10 mouse cellular contexts compared by ENCODE assay signal in the genomic region with DNA sequence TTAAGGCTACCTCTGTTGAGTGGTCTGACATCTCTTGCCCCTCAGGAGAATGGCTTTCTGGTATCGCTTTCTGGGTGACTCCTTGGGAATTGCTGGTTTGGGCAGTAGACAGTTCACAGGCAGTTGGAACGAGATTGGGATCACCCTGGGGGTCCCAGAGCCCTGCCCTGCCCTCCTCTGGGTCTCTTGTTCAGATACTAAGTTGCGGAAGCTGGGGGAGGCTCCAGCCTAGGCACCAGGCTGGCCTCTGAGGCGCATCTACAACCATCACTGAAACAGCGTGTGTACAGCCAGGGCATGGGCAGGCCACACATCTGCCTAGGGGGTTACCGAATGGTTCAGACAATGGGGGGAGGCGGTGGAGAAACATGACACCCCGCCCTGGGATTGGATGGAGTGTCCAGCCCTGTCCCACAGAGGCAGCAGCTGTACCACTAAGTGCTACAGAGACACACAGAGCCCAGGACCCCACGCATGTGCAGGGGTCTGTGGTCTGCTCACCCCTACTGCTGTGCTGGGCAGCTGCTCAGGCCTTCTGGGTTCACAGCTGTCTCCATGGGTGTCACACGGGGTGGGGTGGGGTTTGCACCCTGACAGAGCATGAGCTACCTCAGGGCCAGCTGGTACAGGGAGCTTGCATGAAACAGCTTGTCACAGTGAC. TPM values are rescaled to one million over a fixed set of nuclear protein-coding genes. Genes with fewer than 3 reads are reported as not detected.
DNase-seq lines count a peak whose midpoint lies in the region; ATAC-seq and TF ChIP-seq lines count a peak whose summit lies in the region.
"Had no signal": no experiment of that assay in that cellular context is flagged by ENCODE, and none has a peak within 500 bp of the region (broad histone marks: within the 10 kb centered on the region; RNA-seq: fewer than 3 reads in every experiment).

No protein-coding gene starts in this region.

- H3K9ac ChIP-seq in kidney, postnatal 0 days (ENCODE audit: low read depth, low read length) = no peak overlapping the region
- H3K9ac ChIP-seq in forebrain, embryonic 14.5 days (ENCODE audit: low read length) = 0 out of 2 replicates have a peak overlapping the region, but pooled peaks have one; percentile 13

- peak; percentile 50; the same call in 1 of the 2 replicates for ATAC-seq in kidney, postnatal 0 days (replicated peaks; ENCODE audit: low FRiP score, low read depth)
- no peak for ATAC-seq in forebrain, embryonic 14.5 days

- DNase-seq in kidney, postnatal 0 days (ENCODE audit: low spot score) = peak; percentile 80
- DNase-seq in kidney, adult 11 months = no peak
- DNase-seq in embryo, embryonic 10.5 days (ENCODE audit: low spot score) = peak; percentile 90
- DNase-seq in forebrain, embryonic 14.5 days (ENCODE audit: low spot score) = no peak
- no peak for DNase-seq in right cerebral cortex, postnatal 4 days
- no peak for DNase-seq in layer of hippocampus, postnatal 14 days (ENCODE audit: low spot score in 2 of 2)
- DNase-seq in ovary, postnatal 36 days (ENCODE audit: low spot score) = no peak
- DNase-seq: thymus, postnatal 14 days had no signal

- WGBS in kidney, postnatal 0 days = 19% methylated on average over 10 of the region's 10 CpGs
- 17% methylated on average over 10 of the region's 10 CpGs for WGBS in forebrain, embryonic 14.5 days

- H3K79me2 ChIP-seq in myocyte (ENCODE audit: control insufficient read depth, insufficient read depth) = no peaks in the 10 kb centered on the region

- TF ChIP-seq POLR2A in myocyte (IDR thresholded peaks at IDR 0.05; ENCODE audit: insufficient read length, low read depth) = no peak

- H3ac ChIP-seq in myocyte (ENCODE audit: control insufficient read depth, insufficient read length) = no peak overlapping the region

- H3K4me3 ChIP-seq in kidney, postnatal 0 days (replicated peaks; ENCODE audit: low read depth, low read length) = no peak overlapping the region
- no peak overlapping the region for H3K4me3 ChIP-seq in forebrain, embryonic 14.5 days (ENCODE audit: low read depth, low read length)
- H3K4me3 ChIP-seq in myocyte = no peak overlapping the region

- no peaks in the 10 kb centered on the region for H3K36me3 ChIP-seq in kidney, postnatal 0 days (ENCODE audit: insufficient read depth, low read length)
- no peaks in the 10 kb centered on the region for H3K36me3 ChIP-seq in forebrain, embryonic 14.5 days (ENCODE audit: control insufficient read depth, insufficient read depth, low read length)
- H3K36me3 ChIP-seq in myocyte (ENCODE audit: control insufficient read depth, insufficient read depth) = no peaks in the 10 kb centered on the region

- H3K4me2 ChIP-seq in kidney, postnatal 0 days (ENCODE audit: low read length) = no peak overlapping the region
- no peak overlapping the region for H3K4me2 ChIP-seq in forebrain, embryonic 14.5 days (ENCODE audit: low read length)
- H3K4me2 ChIP-seq in myocyte (ENCODE audit: low read depth) = peak overlapping the region; percentile 1

- peaks cover 7% of the 10 kb centered on the region; the same call in 1 of the 2 replicates for H3K4me1 ChIP-seq in kidney, postnatal 0 days (replicated peaks; ENCODE audit: insufficient read depth, low read length)
- peaks cover 25% of the 10 kb centered on the region for H3K4me1 ChIP-seq in forebrain, embryonic 14.5 days (ENCODE audit: control insufficient read depth, insufficient read depth, low read length)

- H3K9me3 ChIP-seq in kidney, postnatal 0 days (replicated peaks; ENCODE audit: low read length) = no peaks in the 10 kb centered on the region
- no peaks in the 10 kb centered on the region for H3K9me3 ChIP-seq in forebrain, embryonic 14.5 days (replicated peaks; ENCODE audit: control insufficient read depth, low read length)

- TF ChIP-seq CTCF in kidney, postnatal 0 days (IDR thresholded peaks at IDR 0.05; ENCODE audit: low read depth) = no peak

- peaks cover 14% of the 10 kb centered on the region for H3K27me3 ChIP-seq in kidney, postnatal 0 days (ENCODE audit: insufficient read depth, low read length)
- no peaks in the 10 kb centered on the region for H3K27me3 ChIP-seq in forebrain, embryonic 14.5 days (replicated peaks; ENCODE audit: control insufficient read depth, insufficient read depth, low read length)
- peaks cover 52% of the 10 kb centered on the region for H3K27me3 ChIP-seq in myocyte (ENCODE audit: control insufficient read depth, insufficient read depth, insufficient read length)

- no peak overlapping the region for H3K27ac ChIP-seq in kidney, postnatal 0 days
- H3K27ac ChIP-seq in forebrain, embryonic 14.5 days (ENCODE audit: low read depth, low read length) = no peak overlapping the region; the same call in 1 of the 2 replicates

TF ChIP-seq in myocyte, 11 proteins besides CTCF, POLR2A, EP300 and RAD21:
- TF ChIP-seq POLR2AphosphoS2 (IDR thresholded peaks at IDR 0.05; ENCODE audit: insufficient read length, low read depth) = no peak
- no peak for TF ChIP-seq USF1 (IDR thresholded peaks at IDR 0.05; ENCODE audit: low read depth)
- TF ChIP-seq CEBPB (IDR thresholded peaks at IDR 0.05; ENCODE audit: insufficient read depth, poor library complexity, severe bottlenecking) = no peak
- TF ChIP-seq REST (IDR thresholded peaks at IDR 0.05; ENCODE audit: insufficient read depth, insufficient read length) = no peak
- TF ChIP-seq SRF (IDR thresholded peaks at IDR 0.05; ENCODE audit: control insufficient read depth, insufficient read length, low read depth) = no peak
- peak; percentile 84 for TF ChIP-seq TCF3 (IDR thresholded peaks at IDR 0.05; ENCODE audit: insufficient read length, low read depth)
- TF ChIP-seq MYOD1 (IDR thresholded peaks at IDR 0.05; ENCODE audit: control insufficient read depth in 1 of 3, insufficient read length in 2 of 3, low read depth in 2 of 3) = peak in 2 of 3 experiments; percentile 84 to 91
- peak in 2 of 3 experiments; percentile 89 to 95 for TF ChIP-seq MYOG (IDR thresholded peaks at IDR 0.05; ENCODE audit: control insufficient read depth in 1 of 3, insufficient read depth in 1 of 3, insufficient read length in 2 of 3, low read depth in 2 of 3)
- TF ChIP-seq E2F4 (IDR thresholded peaks at IDR 0.05; ENCODE audit: insufficient read depth) = no peak
- no peak for TF ChIP-seq MAX (IDR thresholded peaks at IDR 0.05; ENCODE audit: low read depth)
- peak; percentile 6 for TF ChIP-seq TCF12 (IDR thresholded peaks at IDR 0.05; ENCODE audit: insufficient read depth, poor library complexity, severe bottlenecking)

RNA-seq across cellular contexts. Expression of a gene that starts 15.9 kb away (rescaled TPM):
- 1.1 and 1.3 TPM in 2 replicates for polyA plus RNA-seq in kidney, postnatal 0 days (2015; fragmentation: Nextera tagmentation; extraction: Ambion mirVana)
- 2.0 and 2.4 TPM in 2 replicates for polyA plus RNA-seq in forebrain, embryonic 14.5 days (2014; fragmentation: Nextera tagmentation; extraction: Ambion mirVana)
- polyA plus RNA-seq in myocyte (2012; fragmentation: generic; extraction: Trizol) = not detected
- total RNA-seq in layer of hippocampus, postnatal 14 days (2021) = 10 to 100 TPM; 10.7 to 19.3 TPM
- polyA plus RNA-seq: liver, embryonic 16.5 days had no signal

RNA-seq across cellular contexts. Expression of a gene that starts 50.9 kb away (rescaled TPM):
- polyA plus RNA-seq in kidney, postnatal 0 days (2015; fragmentation: Nextera tagmentation; extraction: Ambion mirVana) = 131 and 136 TPM in 2 replicates
- polyA plus RNA-seq in forebrain, embryonic 14.5 days (2014; fragmentation: Nextera tagmentation; extraction: Ambion mirVana) = 132 TPM in 2 replicates
- 60.9 TPM for polyA plus RNA-seq in myocyte (2012; fragmentation: generic; extraction: Trizol)
- total RNA-seq in layer of hippocampus, postnatal 14 days (2021) = 10 to 100 TPM; 31.3 to 32.7 TPM

Comparison
In these comparisons a context has a peak if more than half of its experiments do, and no peak if none do; other contexts are left out.
1. DNase-seq: peak in kidney, postnatal 0 days (single experiment) and embryo, embryonic 10.5 days (single experiment); none in kidney, adult 11 months (single experiment), forebrain, embryonic 14.5 days (single experiment), right cerebral cortex, postnatal 4 days (single experiment), layer of hippocampus, postnatal 14 days (0 of 2) and ovary, postnatal 36 days (single experiment).